Mouse (Mus musculus) cerebellum, adult 9-11 months (tissue): Measurements from ENCODE around the gene Aarsd1.
"Not testable (repeated sequence)": the region's sequence is repeated elsewhere in the genome, so short reads cannot be mapped to it uniquely, and the experiment has no call there.

Source experiments
- DNase-seq: peaks from one replicate; pipeline ENCODE4 v3.0.0; 2022

Gene Aarsd1

GRCm38 (mm10) chr11:101417101-101417855 lies at the start of gene Aarsd1:
Aarsd1 (minus strand) TSS chr11:101417615.
- DNase-seq: peak; percentile 86

GRCm38 (mm10) chr11:101466552-101466950 lies 49.1 kb upstream of the Aarsd1 start:
- peak; percentile 22 for DNase-seq

GRCm38 (mm10) chr11:101465869-101466551 lies 48.6 kb upstream of the Aarsd1 start, which contains the start of gene Vat1:
Vat1 (minus strand) TSS chr11:101466230.
- DNase-seq: peak; percentile 50

- DNase-seq: peak; percentile 52
These were observed 47.9 kb upstream of the Aarsd1 start for GRCm38 (mm10) chr11:101465101-101465868.

GRCm38 (mm10) chr11:101464211-101465100 lies 47.0 kb upstream of the Aarsd1 start, which contains the start of gene Rnd2:
Rnd2 (plus strand) TSS chr11:101464999.
- DNase-seq: no peak

GRCm38 (mm10) chr11:101462583-101463440 lies 45.4 kb upstream of the Aarsd1 start:
- no peak for DNase-seq

GRCm38 (mm10) chr11:101462141-101462540 lies 44.7 kb upstream of the Aarsd1 start:
- DNase-seq: no peak

- DNase-seq: no peak
These were observed 42.9 kb upstream of the Aarsd1 start for GRCm38 (mm10) chr11:101460321-101460720.

- no peak for DNase-seq
These were observed 42.3 kb upstream of the Aarsd1 start for GRCm38 (mm10) chr11:101459716-101460115.

GRCm38 (mm10) chr11:101458217-101458616 lies 40.8 kb upstream of the Aarsd1 start:
- DNase-seq: no peak

GRCm38 (mm10) chr11:101457631-101458030 lies 40.2 kb upstream of the Aarsd1 start:
- DNase-seq: no peak

GRCm38 (mm10) chr11:101455627-101456026 lies 38.2 kb upstream of the Aarsd1 start:
- DNase-seq: no peak

- no peak for DNase-seq
These were observed 37.3 kb upstream of the Aarsd1 start for GRCm38 (mm10) chr11:101454702-101455101.

GRCm38 (mm10) chr11:101452093-101452774 lies 34.8 kb upstream of the Aarsd1 start:
- DNase-seq: no peak

GRCm38 (mm10) chr11:101451536-101451935 lies 34.1 kb upstream of the Aarsd1 start:
- no peak for DNase-seq

- no peak for DNase-seq
These were observed 33.0 kb upstream of the Aarsd1 start for GRCm38 (mm10) chr11:101450394-101450793.

- DNase-seq: not testable (repeated sequence)
These were observed 32.2 kb upstream of the Aarsd1 start for GRCm38 (mm10) chr11:101449596-101449995.

- no peak for DNase-seq
These were observed 31.5 kb upstream of the Aarsd1 start for GRCm38 (mm10) chr11:101448899-101449298.

- DNase-seq: no peak
These were observed 30.9 kb upstream of the Aarsd1 start, which contains the start of gene Ifi35 for GRCm38 (mm10) chr11:101448274-101448746. Ifi35 (plus strand) TSS chr11:101448407.

GRCm38 (mm10) chr11:101447786-101448185 lies 30.4 kb upstream of the Aarsd1 start:
- no peak for DNase-seq
